Mouse (Mus musculus): Measurements from ENCODE around the gene Noxo1.

The Noxo1 gene

GRCm38 (mm10) chr17:24669545-24670245, 26.3 kb upstream of the Noxo1 start, which contains the start of gene Zfp598:
Gene Zfp598, plus strand, starts transcription at chr17:24669687.
- POLR2A ChIA-PET = interaction anchor here (0.6 to 8.9 kb wide), 114 partner anchors 8 to 500 kb away, joined by 3 to 182 read pairs (median 4); partner anchors contain the start of genes Nthl1 (in 4 of the 4), Tsc2 (in 4 of the 4), Mlst8 (in 3 of the 4) and Pkd1 (in 3 of the 4)
- CTCF ChIA-PET = interaction anchor here in 3 of 4 experiments (0.5 to 3.0 kb wide), 24 partner anchors 8 to 318 kb away, joined by 3 to 15 read pairs (median 3); partner anchors contain the start of genes Nthl1 (in 2 of the 3), Pkd1 (in 2 of the 3), Tbl3 (in 2 of the 3) and Tsc2 (in 2 of the 3)

DNA sequence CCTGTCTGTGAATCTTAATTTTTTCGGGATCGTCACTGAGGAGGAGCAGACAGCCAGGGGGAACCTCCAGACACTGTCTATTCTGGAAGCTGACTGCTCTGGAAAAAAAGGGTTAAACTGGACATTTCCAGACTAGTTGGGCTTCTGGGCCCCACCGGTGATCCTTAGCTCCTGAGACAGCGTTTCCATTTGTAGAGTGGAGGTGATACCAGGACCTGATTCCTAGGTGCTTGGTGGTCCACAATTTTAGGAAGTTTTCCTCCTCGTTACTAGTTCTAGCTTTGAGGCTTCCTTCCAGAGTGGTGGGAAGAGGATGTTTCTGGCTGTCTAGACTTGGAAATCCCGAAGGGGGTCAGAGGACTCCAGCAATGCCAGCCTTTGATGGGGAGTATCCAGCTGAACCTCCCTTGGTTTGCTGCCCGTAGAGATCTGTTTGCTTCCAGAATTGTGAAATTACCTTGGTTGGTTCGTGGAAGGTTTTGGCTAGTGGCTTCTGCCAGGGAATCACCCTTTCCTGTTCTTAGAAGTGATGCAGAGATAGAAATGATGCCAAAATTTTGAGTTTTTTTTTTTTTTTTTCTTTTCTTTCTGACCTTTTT, 25.7 kb upstream of the Noxo1 start:
- ChIA-PET CTCF (interaction anchor here in 3 of 4 experiments (0.5 to 2.6 kb wide), 10 partner anchors 8 to 312 kb away, joined by 3 to 10 read pairs (median 3); partner anchors contain the start of genes Nthl1 (in 1 of the 3), Pkd1 (in 1 of the 3), Tbl3 (in 1 of the 3) and Tsc2 (in 1 of the 3)), POLR2A (interaction anchor here (0.6 to 8.9 kb wide), 74 partner anchors 8 to 501 kb away, joined by 3 to 182 read pairs (median 6); partner anchors contain the start of genes Mlst8 (in 3 of the 4), Nthl1 (in 3 of the 4), Tbl3 (in 3 of the 4) and Traf7 (in 3 of the 4))

DNA sequence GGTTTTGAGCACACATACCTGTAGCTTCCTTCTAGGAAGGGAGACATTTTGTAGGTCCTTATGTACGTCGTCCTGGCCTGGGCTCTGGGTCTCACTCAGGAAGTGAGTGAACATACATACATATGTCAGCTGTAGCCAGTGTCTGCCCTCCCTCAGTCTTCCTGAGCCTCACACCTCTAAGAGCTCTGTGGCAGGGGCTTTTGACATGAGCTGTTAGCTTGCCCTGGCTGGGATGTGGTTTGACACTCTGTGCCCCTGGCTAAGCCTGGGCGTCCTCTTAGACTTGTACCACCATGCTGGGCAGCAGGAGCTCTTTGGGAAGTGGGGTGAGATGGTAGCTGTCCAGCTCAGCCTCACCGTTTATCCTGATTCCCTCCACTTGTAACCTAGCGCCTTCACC, 24.7 kb upstream of the Noxo1 start:
- ChIA-PET POLR2A (interaction anchor here in 3 of 4 experiments (0.7 to 8.9 kb wide), 39 partner anchors 9 to 420 kb away, joined by 3 to 182 read pairs (median 6); partner anchors contain the start of genes Traf7 (in 3 of the 3), Ccnf (in 2 of the 3), Mlst8 (in 2 of the 3) and Npw (in 2 of the 3)), CTCF (interaction anchor here in 1 of 4 experiments (1.0 kb wide), 1 partner anchor 43 kb away, joined by 3 read pairs; no protein-coding TSS in a partner anchor)

- ChIA-PET CTCF (interaction anchor here in 1 of 4 experiments (1.0 kb wide), 1 partner anchor 44 kb away, joined by 3 read pairs; no protein-coding TSS in a partner anchor), POLR2A (interaction anchor here in 3 of 4 experiments (0.6 to 8.9 kb wide), 29 partner anchors 8 to 421 kb away, joined by 3 to 182 read pairs (median 5); partner anchors contain the start of genes Npw (in 2 of the 3), Pkd1 (in 2 of the 3), Traf7 (in 2 of the 3) and Ccnf (in 1 of the 3))
Observed at GRCm38 (mm10) chr17:24672141-24672540, 23.9 kb upstream of the Noxo1 start.

DNA sequence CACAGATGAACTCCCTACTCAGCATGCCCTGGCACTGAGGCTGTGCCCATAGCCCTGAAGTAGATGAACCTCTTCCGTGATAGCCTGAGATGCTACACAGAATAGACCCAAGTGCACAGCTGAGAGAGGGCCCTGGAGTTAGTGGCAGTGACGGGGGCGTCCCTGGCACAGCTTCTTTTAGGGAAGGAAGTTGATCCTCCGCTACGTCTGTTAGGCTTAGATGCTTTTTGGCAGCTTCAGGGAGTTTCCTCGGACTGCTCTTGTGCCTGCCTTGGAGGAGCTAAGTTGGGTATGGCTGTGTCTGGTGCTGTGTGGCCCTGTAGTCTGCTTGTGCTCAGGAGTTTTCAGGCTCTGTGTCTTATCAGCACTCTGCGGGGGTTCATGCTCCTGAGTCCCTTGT, 21.8 kb upstream of the Noxo1 start:
- CTCF ChIA-PET = interaction anchor here in 1 of 4 experiments (0.5 kb wide), 1 partner anchor 78 kb away, joined by 3 read pairs; no protein-coding TSS in a partner anchor
- POLR2A ChIA-PET = interaction anchor here (0.6 to 8.9 kb wide), 17 partner anchors 12 to 706 kb away, joined by 3 to 182 read pairs (median 5); partner anchors contain the start of genes Traf7 (in 3 of the 4), Syngr3 (in 2 of the 4), Mlst8 (in 1 of the 4) and Pkd1 (in 1 of the 4)

GRCm38 (mm10) chr17:24676187-24676586, 19.8 kb upstream of the Noxo1 start:
- ChIA-PET POLR2A (interaction anchor here (0.6 to 6.8 kb wide), 55 partner anchors 8 to 284 kb away, joined by 3 to 50 read pairs (median 4); partner anchors contain the start of genes Traf7 (in 4 of the 4), Rnf151 (in 3 of the 4), Rps2 (in 3 of the 4) and Mlst8 (in 2 of the 4)), CTCF (interaction anchor here (0.6 to 2.8 kb wide), 41 partner anchors 8 to 212 kb away, joined by 3 to 18 read pairs (median 3); partner anchors contain the start of genes Mlst8 (in 3 of the 4), Nthl1 (in 2 of the 4), Pkd1 (in 2 of the 4) and Tsc2 (in 2 of the 4))

GRCm38 (mm10) chr17:24676877-24677276, 19.2 kb upstream of the Noxo1 start:
- CTCF ChIA-PET = interaction anchor here in 3 of 4 experiments (0.7 to 2.8 kb wide), 16 partner anchors 9 to 204 kb away, joined by 3 to 18 read pairs (median 4); partner anchors contain the start of genes Mlst8 (in 2 of the 3), Pkd1 (in 1 of the 3), Rnf151 (in 1 of the 3) and Rps2 (in 1 of the 3)

DNA sequence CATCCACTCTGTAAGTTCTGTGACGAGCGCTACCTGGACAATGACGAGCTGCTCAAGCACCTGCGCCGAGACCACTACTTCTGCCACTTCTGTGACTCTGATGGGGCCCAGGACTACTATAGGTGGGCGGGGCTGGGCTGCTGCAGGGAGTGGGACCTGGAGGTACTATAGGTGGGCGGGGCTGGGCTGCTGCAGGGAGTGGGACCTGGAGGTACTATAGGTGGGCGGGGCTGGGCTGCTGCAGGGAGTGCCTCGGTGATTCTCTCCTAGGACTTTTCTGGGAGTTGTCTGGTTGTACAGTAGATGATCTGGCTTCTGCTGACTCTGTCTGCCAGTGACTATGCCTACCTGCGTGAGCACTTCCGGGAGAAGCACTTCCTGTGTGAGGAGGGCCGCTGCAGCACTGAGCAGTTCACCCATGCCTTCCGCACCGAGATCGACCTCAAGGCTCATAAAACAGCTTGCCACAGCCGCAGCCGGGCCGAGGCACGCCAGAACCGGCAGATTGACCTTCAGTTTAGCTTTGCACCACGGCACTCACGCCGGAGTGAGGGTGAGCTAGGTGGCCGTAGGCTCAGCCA, 18.4 kb upstream of the Noxo1 start:
- ChIA-PET POLR2A (interaction anchor here (0.6 to 6.8 kb wide), 33 partner anchors 8 to 1360 kb away, joined by 3 to 50 read pairs (median 4); partner anchors contain the start of genes Traf7 (in 3 of the 4), Pkd1 (in 2 of the 4), Syngr3 (in 2 of the 4) and Zfp598 (in 2 of the 4)), CTCF (interaction anchor here (0.6 to 2.8 kb wide), 7 partner anchors 8 to 505 kb away, joined by 3 to 10 read pairs (median 3); partner anchors contain the start of genes Msrb1 (in 1 of the 4), Pkd1 (in 1 of the 4) and Zfp598 (in 1 of the 4))

More at GRCm38 (mm10) chr17:24676877-24677276, 19.2 kb upstream of the Noxo1 start:
- POLR2A ChIA-PET = interaction anchor here (0.6 to 6.8 kb wide), 33 partner anchors 7 to 1360 kb away, joined by 3 to 50 read pairs (median 6); partner anchors contain the start of genes Pkd1 (in 3 of the 4), Nthl1 (in 2 of the 4), Syngr3 (in 2 of the 4) and Traf7 (in 2 of the 4)

GRCm38 (mm10) chr17:24686514-24686913, 9.5 kb upstream of the Noxo1 start:
- CTCF ChIA-PET = interaction anchor here in 3 of 4 experiments (0.6 to 2.1 kb wide), 6 partner anchors 8 to 246 kb away, joined by 3 to 12 read pairs (median 4); no protein-coding TSS in a partner anchor

DNA sequence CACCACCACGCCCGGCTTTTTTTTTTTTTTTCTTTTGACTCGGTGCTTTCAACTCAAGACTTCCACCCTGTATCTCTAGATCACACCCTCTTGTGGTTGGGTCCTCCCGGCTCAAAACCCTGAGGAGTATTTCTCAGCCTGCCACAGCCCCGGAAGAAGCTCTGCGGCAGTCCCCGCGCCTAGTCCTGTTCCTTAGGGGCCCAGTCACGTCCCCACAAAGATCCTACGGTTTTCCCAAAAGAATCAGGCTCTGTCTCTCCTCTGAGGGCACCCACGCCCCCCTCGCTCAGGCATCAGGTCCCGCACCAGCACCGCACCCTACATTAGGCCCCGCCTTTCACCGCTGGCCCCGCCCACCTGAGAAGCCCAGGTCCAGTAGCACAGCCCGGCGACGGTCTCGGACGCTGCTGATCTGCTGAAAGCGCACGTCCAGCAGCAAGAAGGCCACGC, 8.9 kb upstream of the Noxo1 start:
- CTCF ChIA-PET = interaction anchor here in 3 of 4 experiments (0.6 to 2.1 kb wide), 8 partner anchors 8 to 1132 kb away, joined by 3 to 12 read pairs (median 4); no protein-coding TSS in a partner anchor

More at GRCm38 (mm10) chr17:24686514-24686913, 9.5 kb upstream of the Noxo1 start:
- POLR2A ChIA-PET = interaction anchor here in 3 of 4 experiments (0.6 to 4.1 kb wide), 28 partner anchors 8 to 1351 kb away, joined by 3 to 23 read pairs (median 5); partner anchors contain the start of genes Zfp598 (in 3 of the 3), Tbl3 (in 2 of the 3), Traf7 (in 2 of the 3) and Ccnf (in 1 of the 3)

DNA sequence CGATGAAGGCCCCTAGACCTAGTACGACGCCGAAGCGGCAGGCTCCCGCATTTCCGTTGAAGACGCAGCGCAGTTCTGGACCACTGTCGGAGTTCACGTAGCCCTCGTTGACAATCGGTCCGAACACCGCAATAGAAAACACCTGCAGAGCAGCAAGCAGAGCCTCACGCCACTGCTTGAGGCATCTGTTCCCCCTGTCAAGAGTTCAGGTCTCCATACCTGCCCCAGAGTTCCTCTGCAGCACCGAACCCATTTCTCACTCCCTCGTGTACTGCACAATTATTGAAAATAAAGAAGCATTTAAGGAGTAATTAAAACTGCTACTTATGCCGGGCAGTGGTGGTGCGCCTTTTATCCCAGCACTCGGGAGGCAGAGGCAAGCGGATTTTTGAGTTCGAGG, 8.4 kb upstream of the Noxo1 start:
- ChIA-PET POLR2A (interaction anchor here in 3 of 4 experiments (0.6 to 4.1 kb wide), 15 partner anchors 10 to 1233 kb away, joined by 3 to 23 read pairs (median 4); partner anchors contain the start of genes Zfp598 (in 2 of the 3), Ccnf (in 1 of the 3), Ndufb10 (in 1 of the 3) and Nthl1 (in 1 of the 3)), CTCF (interaction anchor here in 2 of 4 experiments (0.6 to 2.1 kb wide), 3 partner anchors 11 to 1132 kb away, joined by 4 to 12 read pairs (median 5); no protein-coding TSS in a partner anchor)

More for the DNA sequence above, 8.9 kb upstream of the Noxo1 start:
- POLR2A ChIA-PET = interaction anchor here in 3 of 4 experiments (0.6 to 4.1 kb wide), 23 partner anchors 10 to 1233 kb away, joined by 3 to 23 read pairs (median 4); partner anchors contain the start of genes Zfp598 (in 3 of the 3), Tbl3 (in 2 of the 3), Ccnf (in 1 of the 3) and Mlst8 (in 1 of the 3)

GRCm38 (mm10) chr17:24689251-24690081, 6.6 kb upstream of the Noxo1 start, which contains the start of gene Syngr3:
Gene Syngr3, minus strand, starts transcription at chr17:24689955.
- POLR2A ChIA-PET = interaction anchor here (0.8 to 5.4 kb wide), 36 partner anchors 8 to 234 kb away, joined by 3 to 50 read pairs (median 5); partner anchors contain the start of genes Traf7 (in 4 of the 4), Tbl3 (in 3 of the 4), Rnf151 (in 2 of the 4) and Rps2 (in 2 of the 4)

GRCm38 (mm10) chr17:24692385-24692784, 3.6 kb upstream of the Noxo1 start:
- POLR2A ChIA-PET = interaction anchor here in 3 of 4 experiments (1.0 to 5.4 kb wide), 14 partner anchors 14 to 165 kb away, joined by 3 to 50 read pairs (median 6); partner anchors contain the start of genes Traf7 (in 2 of the 3), Msrb1 (in 1 of the 3), Pkd1 (in 1 of the 3) and Rnf151 (in 1 of the 3)
- CTCF ChIA-PET = interaction anchor here in 1 of 4 experiments (0.5 kb wide), 1 partner anchor 25 kb away, joined by 3 read pairs; no protein-coding TSS in a partner anchor

More at GRCm38 (mm10) chr17:24689251-24690081, 6.6 kb upstream of the Noxo1 start, which contains the start of gene Syngr3:
- CTCF ChIA-PET = interaction anchor here in 2 of 4 experiments (0.5 to 1.0 kb wide), 4 partner anchors 13 to 261 kb away, joined by 3 to 6 read pairs (median 3); no protein-coding TSS in a partner anchor

- CTCF ChIA-PET = interaction anchor here in 1 of 4 experiments (1.4 kb wide), 1 partner anchor 19 kb away, joined by 4 read pairs; no protein-coding TSS in a partner anchor
- POLR2A ChIA-PET = interaction anchor here in 2 of 4 experiments (0.7 to 1.9 kb wide), 18 partner anchors 9 to 217 kb away, joined by 3 to 9 read pairs (median 5); partner anchors contain the start of genes Traf7 (in 2 of the 2), Mlst8 (in 1 of the 2), Pkd1 (in 1 of the 2) and Rnf151 (in 1 of the 2)
Observed at GRCm38 (mm10) chr17:24695326-24696010, 566 bp upstream of the Noxo1 start.
